Mouse (Mus musculus) intestine, embryonic 14.5 days (tissue): ENCODE measurements around the gene Traf3. TPM values are rescaled to one million over a fixed set of nuclear protein-coding genes. Genes with fewer than 3 reads are reported as not detected.

Experiments
- ATAC-seq: fragments of 200-750 bp; cut with Nextera tagmentation; replicated peaks from 2 replicates; pipeline ENCODE4 v1.8.0; 2017; ENCODE audit warnings: low read depth, moderate number of reproducible peaks, moderate TSS enrichment, moderate library complexity; ENCODE audit not compliant: low FRiP score, low TSS enrichment
- DNase-seq: peaks from one replicate; pipeline ENCODE4 v3.0.0-alpha.2; 2018; ENCODE audit warnings: low spot score
- H3K27ac ChIP-seq: fragments of 300-500 bp; sonication (generic); 2 replicates; pipeline ENCODE4 v1.5.1; 2014; ENCODE audit warnings: low read depth, mild to moderate bottlenecking, control low read depth
- H3K27me3 ChIP-seq: fragments of 300-500 bp; sonication (generic); replicated peaks from 2 replicates; pipeline ENCODE4 v1.6.1; 2014; ENCODE audit warnings: low read length, control low read depth; ENCODE audit not compliant: control insufficient read depth, insufficient read depth
- H3K36me3 ChIP-seq: fragments of 300-500 bp; sonication (generic); 2 replicates; pipeline ENCODE4 v1.6.1; 2014; ENCODE audit warnings: low read length, control low read depth; ENCODE audit not compliant: control insufficient read depth, insufficient read depth
- H3K4me1 ChIP-seq: fragments of 300-500 bp; sonication (generic); replicated peaks from 2 replicates; pipeline ENCODE4 v1.6.1; 2014; ENCODE audit warnings: low read length, control low read depth, mixed read lengths; ENCODE audit not compliant: control insufficient read depth, insufficient read depth
- H3K4me2 ChIP-seq: fragments of 300-500 bp; sonication (generic); 2 replicates; pipeline ENCODE4 v1.6.1; 2014; ENCODE audit warnings: low read length
- H3K4me3 ChIP-seq: fragments of 300-500 bp; sonication (generic); 2 replicates; pipeline ENCODE4 v1.5.1; 2014; ENCODE audit warnings: low read depth, low read length, control low read depth, mixed read lengths
- H3K9ac ChIP-seq: fragments of 300-500 bp; sonication (generic); 2 replicates; pipeline ENCODE4 v1.6.1; 2014; ENCODE audit warnings: mild to moderate bottlenecking, low read length
- H3K9me3 ChIP-seq: fragments of 300-500 bp; sonication (generic); 2 replicates; pipeline ENCODE4 v1.6.1; 2016; ENCODE audit warnings: low read length, control low read depth; ENCODE audit not compliant: control insufficient read depth
- WGBS: fragments of 180-500 bp; shearing (Covaris S2); extraction: QIAGEN DNeasy Blood & Tissue Kit; methylation state at CpG from one replicate; pipeline ENCODE4 v1.1.7; 2014; 5-methylcytosine and 5-hydroxymethylcytosine counted together
- polyA plus RNA-seq: library from polyadenylated mRNA; unstranded; fragments of >200 nt; fragmentation: Nextera tagmentation; extraction: Ambion mirVana; gene quantifications from 2 replicates; pipeline ENCODE4 v1.2.1, GENCODE M21; 2014

Traf3 gene
- polyA plus RNA-seq, 1 experiment from 2014 or later: 9.1 TPM

- 66% methylated on average over 19 of the region's 19 CpGs for WGBS
- H3K4me2 ChIP-seq: no peak overlapping the region
- no peak for ATAC-seq
Measured at GRCm38 (mm10) chr12:111134791-111135733, 31.1 kb upstream of the Traf3 start.

GRCm38 (mm10) chr12:111135953-111136352 is 30.2 kb upstream of the Traf3 start:
- no peak overlapping the region for H3K4me2 ChIP-seq
- no peaks in the 10 kb centered on the region for H3K36me3 ChIP-seq
- no peaks in the 10 kb centered on the region for H3K27me3 ChIP-seq
- H3K4me1 ChIP-seq: no peaks in the 10 kb centered on the region
- H3K4me3 ChIP-seq: no peak overlapping the region
- ATAC-seq: no peak
- H3K9ac ChIP-seq: no peak overlapping the region
- WGBS: 69% methylated on average over 3 of the region's 3 CpGs
- no peak overlapping the region for H3K27ac ChIP-seq
- no peaks in the 10 kb centered on the region for H3K9me3 ChIP-seq
- no peak for DNase-seq

More at GRCm38 (mm10) chr12:111134791-111135733, 31.1 kb upstream of the Traf3 start:
- H3K9ac ChIP-seq: no peak overlapping the region
- H3K27me3 ChIP-seq: no peaks in the 10 kb centered on the region
- no peaks in the 10 kb centered on the region for H3K4me1 ChIP-seq
- no peaks in the 10 kb centered on the region for H3K9me3 ChIP-seq
- H3K27ac ChIP-seq: no peak overlapping the region
- DNase-seq: no peak
- H3K4me3 ChIP-seq: no peak overlapping the region
- no peaks in the 10 kb centered on the region for H3K36me3 ChIP-seq

- no peaks in the 10 kb centered on the region for H3K4me1 ChIP-seq
- H3K4me3 ChIP-seq: no peak overlapping the region
- H3K9ac ChIP-seq: no peak overlapping the region
- ATAC-seq (no peak), DNase-seq (no peak)
- H3K36me3 ChIP-seq: no peaks in the 10 kb centered on the region
- WGBS: 55% methylated on average over 2 of the region's 2 CpGs
- H3K27me3 ChIP-seq: no peaks in the 10 kb centered on the region
- no peaks in the 10 kb centered on the region for H3K9me3 ChIP-seq
- H3K27ac ChIP-seq: no peak overlapping the region
- H3K4me2 ChIP-seq: no peak overlapping the region
Measured at GRCm38 (mm10) chr12:111137079-111137478, 29.1 kb upstream of the Traf3 start.

- H3K4me2 ChIP-seq: 0 out of 2 replicates have a peak overlapping the region, but pooled peaks have one; percentile 8
- H3K27ac ChIP-seq: no peak overlapping the region
Measured at GRCm38 (mm10) chr12:111143005-111143508, 23.1 kb upstream of the Traf3 start.

DNA sequence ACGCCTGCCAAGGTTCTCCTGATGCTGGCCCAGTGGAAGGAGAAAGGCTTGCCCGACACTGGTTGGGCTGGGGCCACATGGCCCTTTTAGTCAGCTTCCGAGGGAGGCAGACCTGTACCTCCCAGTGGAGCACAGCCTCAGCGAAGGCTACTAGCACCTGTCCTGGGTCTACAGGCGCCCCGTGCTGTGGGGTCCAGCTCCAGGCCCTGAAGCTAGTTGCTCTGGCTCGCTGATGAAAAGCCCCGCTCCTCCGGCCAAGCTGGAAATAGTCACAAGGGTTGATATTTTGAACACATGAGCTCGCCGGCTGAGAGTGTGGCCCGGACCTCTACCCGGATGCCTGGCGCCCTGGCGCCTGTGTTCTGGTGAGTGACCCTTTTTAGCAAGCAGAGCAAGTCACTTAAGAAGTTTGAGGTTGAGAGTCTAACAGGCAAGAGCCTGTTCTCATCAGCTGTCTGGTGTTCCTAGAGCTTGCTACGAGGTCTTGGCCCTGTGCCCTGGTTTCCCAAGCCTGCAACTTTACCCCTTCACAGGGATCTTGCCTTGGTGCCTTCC is 22.6 kb upstream of the Traf3 start:
- ATAC-seq (peak; percentile 34; the same call in 1 of the 2 replicates), DNase-seq (no peak)
- Histone ChIP-seq H3K27me3 (no peaks in the 10 kb centered on the region), H3K36me3 (no peaks in the 10 kb centered on the region), H3K9ac (no peak overlapping the region), H3K4me2 (no peak overlapping the region), H3K9me3 (no peaks in the 10 kb centered on the region), H3K27ac (no peak overlapping the region), H3K4me1 (0 out of 2 replicates have a peak, but pooled peaks cover 7% of the 10 kb centered on the region), H3K4me3 (no peak overlapping the region)
- 74% methylated on average over 16 of the region's 16 CpGs for WGBS

More at GRCm38 (mm10) chr12:111143005-111143508, 23.1 kb upstream of the Traf3 start:
- Histone ChIP-seq H3K4me1 (0 out of 2 replicates have a peak, but pooled peaks cover 7% of the 10 kb centered on the region), H3K4me3 (no peak overlapping the region), H3K9me3 (no peaks in the 10 kb centered on the region), H3K36me3 (no peaks in the 10 kb centered on the region), H3K27me3 (no peaks in the 10 kb centered on the region), H3K9ac (no peak overlapping the region; the same call in 1 of the 2 replicates)
- 29% methylated on average over 12 of the region's 12 CpGs for WGBS
- ATAC-seq: peak; percentile 38; the same call in 1 of the 2 replicates
- peak; percentile 65 for DNase-seq

DNA sequence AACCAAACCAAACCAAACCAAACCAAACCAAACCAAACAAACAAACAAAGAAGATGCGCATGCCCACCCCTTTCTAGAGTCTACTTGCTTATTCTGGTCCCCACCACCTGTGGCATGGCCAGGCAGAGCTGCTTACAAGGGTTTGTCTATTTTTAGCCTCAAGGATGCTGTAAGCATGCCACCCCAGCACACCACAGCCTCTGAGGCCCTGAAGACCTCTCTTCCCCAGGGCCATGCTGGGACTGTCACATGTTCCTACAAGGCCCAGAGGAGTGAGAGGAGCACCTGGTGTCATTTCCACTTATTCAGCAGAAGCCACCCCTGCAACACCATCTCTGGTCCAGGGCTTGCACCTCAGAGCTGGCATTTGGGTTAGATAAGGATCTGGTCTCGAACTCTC is 21.6 kb upstream of the Traf3 start:
- no peak overlapping the region for H3K4me2 ChIP-seq
- no peaks in the 10 kb centered on the region for H3K27me3 ChIP-seq
- no peaks in the 10 kb centered on the region for H3K36me3 ChIP-seq
- H3K9ac ChIP-seq: no peak overlapping the region
- H3K9me3 ChIP-seq: no peaks in the 10 kb centered on the region
- H3K4me1 ChIP-seq: 0 out of 2 replicates have a peak, but pooled peaks cover 9% of the 10 kb centered on the region
- no peak overlapping the region for H3K4me3 ChIP-seq
- no peak overlapping the region for H3K27ac ChIP-seq
- no peak for DNase-seq
- WGBS: 89% methylated on average over 2 of the region's 2 CpGs
- no peak for ATAC-seq

DNA sequence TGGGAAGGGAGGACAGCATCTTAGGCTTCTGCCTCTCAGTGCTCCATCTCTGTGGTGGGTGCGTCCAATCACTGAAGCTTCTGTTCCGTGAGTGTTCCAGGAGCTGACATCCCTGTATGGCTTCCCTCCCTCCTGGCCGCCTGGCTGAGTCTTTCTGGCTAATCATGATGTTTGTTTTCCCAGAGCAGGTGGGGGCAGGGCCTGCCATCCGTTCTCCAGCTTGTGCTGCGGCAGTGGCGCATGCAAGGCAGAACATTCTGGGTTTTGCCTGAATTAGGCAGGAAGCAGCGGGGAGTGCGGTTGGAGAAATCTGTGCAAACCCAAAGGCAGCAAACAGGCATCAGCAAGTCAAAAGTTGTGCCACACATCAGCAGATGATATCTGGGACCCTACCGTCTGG is 20.9 kb upstream of the Traf3 start:
- H3K9me3 ChIP-seq: no peaks in the 10 kb centered on the region
- 29% methylated on average over 9 of the region's 9 CpGs for WGBS

GRCm38 (mm10) chr12:111149495-111150235 is 16.5 kb upstream of the Traf3 start:
- H3K4me2 ChIP-seq: no peak overlapping the region
- no peak for ATAC-seq
- WGBS: 57% methylated on average over 17 of the region's 17 CpGs

More for the DNA sequence above, 20.9 kb upstream of the Traf3 start:
- H3K4me2 ChIP-seq: no peak overlapping the region
- H3K27ac ChIP-seq: no peak overlapping the region
- no peaks in the 10 kb centered on the region for H3K36me3 ChIP-seq
- H3K4me3 ChIP-seq: no peak overlapping the region
- H3K27me3 ChIP-seq: no peaks in the 10 kb centered on the region
- no peak overlapping the region for H3K9ac ChIP-seq
- H3K4me1 ChIP-seq: 0 out of 2 replicates have a peak, but pooled peaks cover 12% of the 10 kb centered on the region
- ATAC-seq: no peak
- DNase-seq: no peak

More at GRCm38 (mm10) chr12:111149495-111150235, 16.5 kb upstream of the Traf3 start:
- DNase-seq: no peak
- Histone ChIP-seq H3K27ac (no peak overlapping the region), H3K4me3 (no peak overlapping the region), H3K9me3 (no peaks in the 10 kb centered on the region), H3K36me3 (no peaks in the 10 kb centered on the region), H3K4me1 (peaks cover 8% of the 10 kb centered on the region; the same call in 1 of the 2 replicates), H3K9ac (no peak overlapping the region), H3K27me3 (no peaks in the 10 kb centered on the region)
